Mouse (Mus musculus) spleen, embryonic (tissue): ENCODE results near the gene Slc35c1.

Experiments
- CTCF ChIA-PET: fragments of 350-600 bp; sonication (Branson Sonifier 250); formaldehyde crosslinking; loops from one replicate; lab custom pipeline; 2022; lab: Charles Lee

Slc35c1 gene

GRCm38 (mm10) chr2:92408309-92409045 lies 51.9 kb downstream of the Slc35c1 start:
- CTCF ChIA-PET, result no interaction called here

DNA sequence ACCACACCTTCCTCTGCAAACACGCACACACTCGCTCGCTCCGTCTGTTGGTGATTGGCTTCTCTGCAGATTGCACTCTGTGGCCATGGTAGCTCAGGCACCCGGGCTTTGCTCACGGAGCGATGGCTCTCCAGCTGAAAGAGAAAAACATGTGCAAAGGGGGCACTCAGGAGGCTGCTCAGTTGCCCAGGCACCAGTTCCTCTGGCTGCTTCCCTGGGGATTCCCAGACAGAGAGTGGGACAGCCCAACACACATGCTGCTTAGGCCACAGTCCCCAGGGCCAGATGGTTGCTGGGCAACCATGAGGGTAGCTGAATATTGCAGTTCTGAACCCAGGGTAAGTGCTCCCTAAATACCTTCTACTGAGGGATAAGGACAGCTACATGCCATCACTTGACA lies 54.7 kb downstream of the Slc35c1 start:
- CTCF ChIA-PET, result no interaction called here

- CTCF ChIA-PET, result no interaction called here
These were observed 55.6 kb downstream of the Slc35c1 start for GRCm38 (mm10) chr2:92404737-92405136.

DNA sequence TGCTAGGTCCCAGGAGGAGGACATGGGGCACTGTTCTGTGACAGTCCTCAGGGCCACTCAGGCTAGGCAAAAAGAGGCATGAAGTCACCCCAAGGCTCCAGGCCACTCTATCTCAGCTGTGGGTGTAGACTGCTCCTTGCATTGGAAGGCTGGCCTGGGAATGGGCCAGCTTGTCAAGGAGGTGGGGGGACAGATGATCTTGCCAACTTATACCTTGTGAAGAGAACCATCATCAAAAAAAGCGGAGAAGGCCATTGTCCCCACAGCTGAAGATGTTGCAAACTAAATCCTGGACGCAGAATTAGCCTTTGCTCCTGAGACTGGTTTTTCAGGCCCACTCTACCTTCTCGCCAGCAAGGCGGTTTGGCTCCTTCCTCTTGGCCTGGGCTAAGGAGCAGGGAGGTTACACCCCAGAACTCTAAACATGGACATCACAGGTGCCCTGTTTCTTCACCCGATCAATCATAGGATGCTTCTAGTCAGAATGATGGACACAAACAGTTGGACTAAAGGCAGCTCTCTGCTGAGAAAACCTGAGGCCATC lies 56.5 kb downstream of the Slc35c1 start:
- CTCF ChIA-PET, result no interaction called here
